Mouse (Mus musculus): ENCODE data around the gene Ptpn21. TPM values are rescaled to one million over a fixed set of nuclear protein-coding genes. Genes with fewer than 3 reads are reported as not detected.

Ptpn21 gene
- total RNA-seq, 2 experiments from 2014 or later: 32.8 to 34.9 TPM

GRCm38 (mm10) chr12:98674627-98675143 lies 62.5 kb downstream of the Ptpn21 start:
- TF ChIP-seq CTCF (IDR thresholded peaks at IDR 0.05): peak; percentile 60
- Histone ChIP-seq H3K4me3 (peak overlapping the region; percentile 72), H3K27ac (peak overlapping the region; percentile 87)
- intact Hi-C loops (cut with DNase I): loop anchor here (2.0 to 10.0 kb wide), 3 partner anchors 72 to 208 kb away; partner anchors contain the start of gene Zc3h14
- DNase-seq: peak; percentile 82

- no peak for DNase-seq
- no peak overlapping the region for H3K27ac ChIP-seq
- no peak for TF ChIP-seq CTCF (IDR thresholded peaks at IDR 0.05)
- intact Hi-C loops (cut with DNase I): loop anchor here (2.0 to 10.0 kb wide), 3 partner anchors 73 to 208 kb away; partner anchors contain the start of gene Zc3h14
- no peak overlapping the region for H3K4me3 ChIP-seq
Observed at GRCm38 (mm10) chr12:98673879-98674278, 63.3 kb downstream of the Ptpn21 start.

GRCm38 (mm10) chr12:98670429-98670828 lies 66.8 kb downstream of the Ptpn21 start:
- no peak for DNase-seq
- intact Hi-C loops (cut with DNase I): loop anchor here (5.0 to 10.0 kb wide), 2 partner anchors 114 to 212 kb away; no protein-coding TSS in a partner anchor
- TF ChIP-seq CTCF (IDR thresholded peaks at IDR 0.05): no peak
- Histone ChIP-seq H3K4me3 (no peak overlapping the region), H3K27ac (no peak overlapping the region)

DNA sequence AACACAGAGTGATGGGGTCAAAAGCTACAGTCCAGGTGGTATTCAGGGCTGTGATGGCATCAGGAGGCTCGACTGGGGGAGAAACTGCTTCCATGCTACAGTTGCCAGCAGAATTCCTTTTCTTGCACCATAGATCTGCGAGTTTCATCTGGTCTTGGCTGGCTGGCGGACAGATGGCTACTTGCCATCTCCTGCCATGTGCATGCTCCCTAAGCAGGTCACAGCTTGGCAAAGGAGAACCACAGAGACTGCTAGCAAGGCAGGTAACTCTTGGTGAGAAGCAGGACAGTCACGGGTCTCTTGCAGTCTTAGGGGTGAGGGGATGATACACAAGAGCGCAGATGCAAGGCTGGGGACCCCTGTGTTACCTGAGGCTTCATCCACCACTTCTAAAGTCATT lies 67.3 kb downstream of the Ptpn21 start:
- TF ChIP-seq CTCF (IDR thresholded peaks at IDR 0.05): no peak
- intact Hi-C loops (cut with DNase I): loop anchor here (5.0 to 10.0 kb wide), 2 partner anchors 115 to 212 kb away; no protein-coding TSS in a partner anchor
- DNase-seq: no peak
- Histone ChIP-seq H3K27ac (no peak overlapping the region), H3K4me3 (no peak overlapping the region)

DNA sequence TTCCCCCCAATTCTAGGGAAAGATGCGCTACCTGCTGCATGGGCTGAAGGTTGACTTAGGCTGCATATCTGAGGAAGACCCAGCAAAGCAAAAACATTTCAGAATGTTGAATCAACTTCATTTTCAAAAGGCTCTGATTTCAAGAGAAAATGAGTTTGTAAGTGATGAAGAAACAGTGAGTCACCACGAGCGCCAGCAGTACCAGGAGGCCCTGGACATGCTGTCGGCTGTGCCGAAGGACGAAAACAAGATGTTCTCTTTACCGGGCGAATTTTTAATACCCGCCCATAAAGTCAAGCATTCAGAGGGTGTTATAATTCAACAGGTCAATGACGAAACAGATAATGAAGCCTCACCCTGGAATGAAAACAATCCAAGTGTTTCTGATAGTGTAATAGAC lies 68.1 kb downstream of the Ptpn21 start:
- Histone ChIP-seq H3K4me3 (no peak overlapping the region), H3K27ac (no peak overlapping the region)
- intact Hi-C loops (cut with DNase I): no loop called here
- no peak for TF ChIP-seq CTCF (IDR thresholded peaks at IDR 0.05)
- DNase-seq: no peak

DNA sequence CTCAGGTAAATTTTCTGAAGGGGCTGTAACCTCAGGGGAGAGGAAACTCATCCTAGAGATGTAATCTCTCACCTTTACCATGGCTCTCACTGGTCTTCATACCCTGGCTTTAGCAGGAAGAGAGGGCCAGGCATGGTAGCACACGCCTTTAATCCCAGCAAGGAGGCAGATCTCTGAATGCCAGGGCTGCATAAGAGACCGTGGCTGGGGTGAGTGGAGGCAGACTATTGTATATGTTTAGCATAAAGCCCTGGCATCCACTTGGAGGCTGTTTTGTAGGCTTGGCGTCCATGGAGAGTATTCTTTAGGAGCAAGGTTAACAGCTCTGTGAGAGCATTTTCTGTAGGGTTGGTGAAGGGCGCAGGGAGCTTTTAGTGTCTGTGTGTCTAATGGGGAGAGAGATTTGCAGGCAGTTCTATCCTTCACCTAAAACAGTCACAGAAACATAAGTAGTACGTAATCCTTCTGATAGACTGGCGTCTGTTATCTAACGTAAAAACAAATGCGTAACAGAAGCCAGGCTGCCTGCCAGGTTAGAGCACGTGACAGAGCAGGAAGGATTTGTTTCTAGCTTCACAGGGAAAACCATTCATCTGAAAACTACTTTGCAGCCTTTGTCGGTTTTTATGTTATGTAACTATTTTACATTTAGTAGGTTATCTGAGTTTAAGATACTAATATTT lies 68.9 kb downstream of the Ptpn21 start:
- DNase-seq: no peak
- Histone ChIP-seq H3K4me3 (no peak overlapping the region), H3K27ac (no peak overlapping the region)
- intact Hi-C loops (cut with DNase I): no loop called here
- TF ChIP-seq CTCF (IDR thresholded peaks at IDR 0.05): no peak

GRCm38 (mm10) chr12:98662617-98663016 lies 74.6 kb downstream of the Ptpn21 start:
- no peak for TF ChIP-seq CTCF (IDR thresholded peaks at IDR 0.05)
- Histone ChIP-seq H3K4me3 (no peak overlapping the region), H3K27ac (no peak overlapping the region)
- intact Hi-C loops (cut with DNase I): no loop called here
- no peak for DNase-seq

DNA sequence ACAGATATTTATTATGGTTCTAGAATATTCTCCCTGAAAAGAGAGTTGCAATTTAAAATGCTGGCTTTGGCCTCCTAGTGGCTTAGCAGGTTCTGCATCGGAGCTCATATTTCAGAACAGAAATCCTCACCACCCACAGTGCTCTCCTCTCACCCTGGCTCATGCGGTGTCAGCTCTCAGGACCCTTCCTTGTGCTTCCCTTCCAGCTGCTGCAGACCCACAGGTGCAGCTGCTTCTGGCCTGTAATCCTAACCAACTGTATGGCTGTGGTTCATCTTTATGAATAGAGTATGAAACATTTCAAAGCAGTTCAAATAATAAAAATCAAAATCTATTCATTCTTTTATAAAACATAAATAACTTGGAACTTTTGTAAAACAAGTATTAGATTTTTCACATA lies 80.3 kb downstream of the Ptpn21 start:
- DNase-seq: no peak
- intact Hi-C loops (cut with DNase I): no loop called here
- no peak for TF ChIP-seq CTCF (IDR thresholded peaks at IDR 0.05)
- Histone ChIP-seq H3K4me3 (no peak overlapping the region), H3K27ac (no peak overlapping the region)

DNA sequence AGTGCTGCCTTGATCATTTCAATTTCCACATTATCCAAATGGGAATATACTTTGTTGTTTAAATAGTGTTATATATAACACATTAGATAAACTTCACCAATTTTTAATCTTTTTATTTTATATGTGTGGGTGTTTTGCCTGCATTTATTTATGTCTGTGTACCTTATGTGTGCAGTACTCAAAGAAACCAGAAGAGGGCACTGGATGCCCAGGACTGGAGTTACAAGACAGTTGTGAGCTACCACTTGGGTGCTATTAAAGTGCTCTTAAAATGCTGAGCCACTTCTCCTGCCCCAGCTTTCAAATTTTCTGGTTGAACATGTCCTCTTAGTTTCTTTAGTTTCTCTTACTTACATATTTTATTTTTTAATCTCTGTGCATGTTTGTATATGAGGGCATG lies 92.4 kb downstream of the Ptpn21 start:
- intact Hi-C loops (cut with DNase I): no loop called here
- no peak for DNase-seq
- TF ChIP-seq CTCF (IDR thresholded peaks at IDR 0.05): no peak
- Histone ChIP-seq H3K4me3 (no peak overlapping the region), H3K27ac (no peak overlapping the region)

DNA sequence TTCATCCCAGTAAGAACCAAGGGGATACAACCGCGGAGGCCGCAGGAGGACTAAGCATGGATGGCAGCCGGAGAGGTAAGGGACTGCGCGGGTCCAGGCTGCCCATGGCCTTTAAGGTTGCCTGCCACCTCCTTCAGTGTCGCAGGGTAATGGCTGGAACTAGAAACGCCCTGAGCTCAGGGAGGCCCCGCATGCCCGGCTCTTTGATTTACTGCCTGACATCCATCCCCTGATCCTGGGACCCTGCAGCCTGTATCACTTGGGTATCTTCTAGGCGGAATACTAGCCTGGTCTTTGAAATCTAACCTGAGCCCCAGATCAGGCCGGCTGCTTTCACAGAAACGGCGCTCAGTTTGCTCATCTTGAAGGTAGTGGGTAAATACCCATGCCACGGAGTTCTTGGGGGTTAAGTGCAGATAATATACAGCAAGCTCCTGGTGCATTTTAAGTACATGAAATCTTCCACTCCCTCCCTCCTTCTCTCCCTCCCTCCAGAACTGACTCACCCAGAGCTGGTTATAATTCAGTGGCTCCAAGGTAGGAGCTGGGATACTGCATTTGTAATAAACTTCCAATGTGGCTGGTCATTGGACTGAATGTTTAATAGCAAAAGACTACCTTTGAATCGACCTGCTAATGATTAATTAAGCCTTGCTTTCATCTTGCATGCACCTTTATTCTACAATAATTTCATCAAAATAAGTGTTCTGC lies 108.8 kb downstream of the Ptpn21 start:
- no peak for TF ChIP-seq CTCF (IDR thresholded peaks at IDR 0.05)
- Histone ChIP-seq H3K4me3 (peak overlapping the region; percentile 84), H3K27ac (peak overlapping the region; percentile 78)
- no peak for DNase-seq
- intact Hi-C loops (cut with DNase I): no loop called here

GRCm38 (mm10) chr12:98627392-98628259 lies 109.6 kb downstream of the Ptpn21 start, which contains the start of gene Spata7:
TSS of gene Spata7 (plus strand) at chr12:98628157.
- Histone ChIP-seq H3K27ac (peak within 1 kb of the TSS; percentile 78), H3K4me3 (peak within 1 kb of the TSS; percentile 84)
- intact Hi-C loops (cut with DNase I): no loop called here
- TF ChIP-seq CTCF (IDR thresholded peaks at IDR 0.05): no peak
- DNase-seq: peak; percentile 86

Other genes starting within 250 kb of the Ptpn21 start
- not detected for gene Kcnk10, start 159.1 kb downstream of the Ptpn21 start, total RNA-seq (2021)
- 1 to 10 TPM; 3.0 to 3.3 TPM for gene Spata7, start 109.2 kb downstream of the Ptpn21 start, total RNA-seq (2021)
- gene Zc3h14, start 9.6 kb upstream of the Ptpn21 start, total RNA-seq (2021): 10 to 100 TPM; 45.2 to 47.7 TPM
- gene Eml5, start 164.1 kb upstream of the Ptpn21 start, total RNA-seq (2021): 1 to 10 TPM; 2.0 to 2.2 TPM
- 1 to 10 TPM; 4.6 to 6.7 TPM for gene Ttc8, start 183.2 kb upstream of the Ptpn21 start, total RNA-seq (2021)